Mouse (Mus musculus): ENCODE results near the gene Peli2.

Gene Peli2

DNA sequence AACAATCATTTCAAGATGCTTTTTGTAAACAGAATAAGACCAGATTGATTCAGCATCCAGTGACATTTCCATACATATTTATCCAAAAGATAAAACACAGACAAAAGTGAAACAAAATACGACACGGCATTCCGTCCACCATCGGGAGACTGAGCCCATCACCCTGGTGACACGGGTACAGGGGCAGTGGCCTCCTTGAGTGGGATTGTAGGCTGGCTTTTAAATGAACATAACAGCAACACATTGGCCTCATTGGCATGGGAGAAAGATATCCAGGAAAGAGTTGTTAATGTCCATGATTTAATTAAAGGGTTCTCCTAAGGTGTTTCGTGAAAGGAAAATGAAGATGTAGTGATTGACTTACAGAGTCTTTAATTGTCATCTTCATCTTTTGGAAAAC lies 5.3 kb downstream of the Peli2 start:
- DNase-seq (ENCODE audit: low read depth, low spot score) = no peak

DNA sequence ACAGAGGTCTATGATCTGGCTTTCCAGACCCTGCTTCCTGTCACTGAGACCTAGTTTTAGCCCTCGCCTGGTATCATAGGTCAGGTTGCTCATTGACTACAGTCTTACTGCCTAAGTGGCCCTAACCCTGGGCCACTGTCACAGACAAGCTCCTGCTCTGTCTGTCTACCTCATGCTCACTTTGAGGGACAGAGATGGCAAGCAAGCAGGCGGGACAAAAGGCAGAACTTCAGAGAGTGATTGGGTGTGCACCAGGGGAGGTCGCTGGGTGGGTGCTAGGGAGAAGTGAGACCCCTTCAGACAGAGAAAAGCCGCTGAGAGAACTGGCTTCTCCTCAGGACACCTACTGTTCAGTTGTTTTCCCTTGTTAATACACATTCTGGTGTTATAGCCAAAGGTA lies 6.3 kb downstream of the Peli2 start:
- no peak for DNase-seq (ENCODE audit: low read depth, low spot score)

DNA sequence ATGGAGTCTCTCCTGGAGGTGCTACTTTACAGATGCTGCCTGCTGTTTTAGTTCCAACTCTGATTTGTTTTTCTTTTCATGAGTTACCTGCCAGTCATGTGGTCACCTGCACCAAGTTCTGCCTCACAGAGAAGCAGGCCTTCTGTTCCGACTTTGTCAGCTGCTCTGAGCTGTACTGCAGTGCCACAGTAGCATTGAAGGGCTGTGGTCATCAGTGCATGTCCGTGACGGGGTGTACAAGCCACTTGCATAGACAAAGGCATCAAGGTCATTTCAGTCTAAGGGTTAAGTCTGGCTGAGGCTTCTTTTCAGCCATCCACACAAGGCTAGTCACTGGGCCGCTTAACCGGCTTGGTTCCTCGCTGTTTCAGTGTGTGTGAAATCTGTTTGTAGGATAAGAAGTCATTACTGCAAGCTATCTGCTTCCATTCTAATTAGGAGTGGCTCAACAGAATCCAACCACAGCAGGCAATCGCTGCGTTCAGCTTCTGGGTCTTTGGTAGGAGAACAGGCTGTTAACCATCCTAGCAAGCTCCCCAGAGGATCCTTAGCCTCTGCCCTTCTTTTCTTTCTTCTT lies 7.1 kb downstream of the Peli2 start:
- DNase-seq (ENCODE audit: low read depth, low spot score) = no peak

DNA sequence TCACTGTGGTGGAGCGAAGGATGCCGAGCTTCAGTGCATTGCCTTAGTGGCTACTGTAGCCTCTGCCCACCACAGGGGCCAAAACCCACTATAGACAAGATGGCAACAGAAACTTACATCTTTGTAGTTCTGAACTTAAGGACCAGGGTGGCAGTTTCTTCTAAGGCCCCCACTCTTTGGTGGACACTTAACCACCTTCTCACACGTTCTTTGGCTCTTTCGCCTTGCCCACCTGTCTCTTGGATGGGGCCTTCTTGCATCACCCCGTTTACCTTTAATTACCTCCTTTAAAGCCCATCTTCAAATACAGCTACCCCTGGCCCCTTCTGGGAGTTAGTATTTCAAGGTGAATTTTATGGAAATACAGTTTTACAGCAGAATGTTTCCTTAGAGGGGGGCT lies 8.1 kb downstream of the Peli2 start:
- DNase-seq (ENCODE audit: low read depth, low spot score) = no peak

DNA sequence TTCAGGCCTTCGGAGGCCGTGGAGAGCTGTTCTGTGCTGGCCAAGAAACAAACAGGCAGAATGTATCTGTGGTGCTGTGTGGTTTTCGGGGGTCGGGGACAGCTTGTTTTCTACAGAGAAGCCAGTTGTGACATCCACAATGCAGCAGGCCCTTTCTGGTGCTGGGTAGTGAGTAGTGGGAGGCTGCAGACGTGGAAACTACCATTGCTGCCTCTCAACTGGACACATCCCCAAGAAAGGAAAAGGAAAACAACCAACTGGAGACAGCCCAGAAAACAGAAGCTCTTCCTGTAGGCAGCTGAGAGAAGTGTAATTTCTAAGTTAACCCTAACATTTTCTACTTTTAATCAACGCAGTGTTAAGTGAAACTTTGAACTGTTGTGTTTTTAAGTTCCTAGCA lies 9.4 kb downstream of the Peli2 start:
- DNase-seq (ENCODE audit: low read depth, low spot score) = no peak

DNA sequence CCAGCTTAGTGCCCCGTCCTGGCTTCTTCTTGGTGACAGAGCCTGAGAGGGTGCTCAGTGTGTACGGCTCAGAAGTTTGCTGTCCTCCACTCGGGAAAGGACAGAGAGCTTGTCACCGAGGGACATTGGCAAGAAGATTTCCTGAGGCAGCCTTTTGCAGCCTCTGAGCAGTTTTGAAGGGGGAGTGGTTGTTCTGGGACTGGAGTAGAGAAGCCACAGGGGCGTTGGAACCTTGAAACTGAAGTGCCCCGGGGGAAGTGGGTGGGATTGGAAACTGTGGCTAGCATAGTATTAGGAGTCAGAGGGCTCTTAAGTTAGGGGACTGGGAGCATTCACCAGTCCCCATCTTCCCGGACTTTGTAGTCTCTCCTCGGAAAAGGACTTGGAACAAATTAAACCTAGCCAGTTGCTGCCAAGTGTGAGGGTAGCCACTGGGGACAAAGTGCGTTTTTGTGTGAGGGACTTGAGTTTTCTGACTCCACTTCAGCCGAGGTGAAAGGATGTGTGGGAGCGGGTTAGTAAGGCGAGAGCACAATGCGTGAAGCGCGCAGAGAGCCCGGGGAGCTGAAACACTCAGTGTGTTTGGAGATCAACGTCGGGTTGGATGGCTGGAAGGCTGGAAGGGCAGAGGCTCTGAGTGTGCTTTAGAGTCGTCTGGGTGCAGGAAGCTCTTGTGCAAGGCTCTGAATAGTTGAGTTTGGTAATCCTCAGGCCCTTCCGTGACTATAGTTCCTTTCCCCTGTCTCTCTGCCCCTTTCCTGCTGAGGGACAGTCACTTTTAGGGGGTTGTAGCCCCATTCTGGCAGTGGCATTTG lies 10.3 kb downstream of the Peli2 start:
- no peak for DNase-seq (ENCODE audit: low read depth, low spot score)

DNA sequence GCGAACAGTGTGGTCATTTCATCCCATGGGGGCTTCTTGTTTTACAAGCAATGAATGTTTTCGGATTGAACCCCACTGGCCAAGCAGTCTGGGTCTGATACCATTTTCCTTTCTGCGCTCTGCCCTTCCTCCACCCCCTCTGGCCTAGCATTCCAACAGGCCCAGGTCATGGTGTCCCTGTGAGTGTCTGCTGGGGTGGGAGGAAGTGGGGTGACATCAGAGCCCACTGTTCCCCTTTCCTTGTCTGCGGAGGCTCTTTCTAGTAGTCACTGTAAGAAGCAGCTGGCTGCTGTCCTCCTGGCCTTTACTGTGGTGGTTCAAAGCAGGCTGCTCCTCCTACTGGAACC lies 10.9 kb downstream of the Peli2 start:
- no peak for DNase-seq (ENCODE audit: low read depth, low spot score)

DNA sequence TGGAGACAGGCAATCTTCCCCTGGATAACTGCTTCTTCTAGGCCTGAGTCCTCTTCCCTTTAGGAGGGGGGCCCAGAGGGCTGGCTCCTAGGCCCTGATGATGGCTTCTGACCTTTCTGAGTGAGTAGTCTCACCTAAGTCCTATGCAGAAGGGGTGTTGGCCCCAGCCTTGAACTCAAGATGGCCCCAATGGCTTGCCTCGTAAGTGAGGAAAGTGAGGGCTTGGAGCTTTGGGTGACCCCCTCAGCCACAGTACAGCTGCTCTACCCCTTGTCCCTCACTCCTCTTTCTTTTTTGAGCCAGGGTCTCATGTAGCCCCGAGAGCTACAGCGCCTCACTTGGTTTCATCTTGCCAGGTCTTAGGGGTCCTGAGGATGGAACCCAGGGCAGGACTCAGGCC lies 11.6 kb downstream of the Peli2 start:
- no peak for DNase-seq (ENCODE audit: low read depth, low spot score)

DNA sequence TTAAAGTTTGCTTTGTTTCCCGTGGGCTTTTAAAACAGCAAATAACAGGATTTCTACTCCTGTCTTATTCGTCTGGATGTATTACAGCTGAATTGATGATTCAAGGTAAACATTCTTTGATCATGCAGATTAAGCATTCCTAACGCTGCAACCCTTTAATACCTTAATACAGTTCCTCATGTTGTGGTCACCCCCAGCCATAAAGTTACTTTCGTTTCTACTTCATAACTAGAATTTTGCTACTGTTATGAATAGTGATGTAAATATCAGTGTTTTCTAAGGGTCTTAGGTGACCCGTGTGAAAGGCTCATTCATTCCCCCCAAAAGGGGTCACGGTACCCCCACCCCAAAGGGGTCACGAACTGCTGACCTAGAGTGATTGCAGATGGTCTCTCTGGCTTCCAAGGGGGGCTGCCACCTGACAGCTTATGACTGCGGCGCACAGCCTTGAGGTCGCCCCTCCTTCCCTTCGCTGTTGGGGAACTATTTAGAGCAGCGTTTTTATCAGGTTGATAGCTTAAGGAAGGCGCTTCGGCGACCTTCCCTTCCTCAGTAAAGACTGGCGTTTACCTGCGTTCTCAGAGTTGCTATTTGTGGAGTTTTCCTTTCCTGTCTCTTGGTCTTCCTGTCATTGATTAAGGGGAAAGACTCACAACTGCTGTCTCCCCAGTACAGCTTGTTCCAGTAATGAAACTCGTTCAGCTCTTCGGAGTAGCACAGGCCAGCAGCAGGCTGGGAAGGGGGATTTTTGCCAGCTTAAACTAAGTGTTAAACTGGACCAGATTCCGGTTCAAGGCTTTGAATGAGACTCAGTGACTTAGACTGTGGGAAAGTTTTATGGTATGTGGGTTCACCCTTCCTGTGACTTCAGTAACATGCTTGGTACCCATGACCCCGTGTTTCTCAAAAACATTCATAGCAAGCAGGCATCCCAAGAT lies 12.5 kb downstream of the Peli2 start:
- DNase-seq (ENCODE audit: low read depth, low spot score) = no peak

DNA sequence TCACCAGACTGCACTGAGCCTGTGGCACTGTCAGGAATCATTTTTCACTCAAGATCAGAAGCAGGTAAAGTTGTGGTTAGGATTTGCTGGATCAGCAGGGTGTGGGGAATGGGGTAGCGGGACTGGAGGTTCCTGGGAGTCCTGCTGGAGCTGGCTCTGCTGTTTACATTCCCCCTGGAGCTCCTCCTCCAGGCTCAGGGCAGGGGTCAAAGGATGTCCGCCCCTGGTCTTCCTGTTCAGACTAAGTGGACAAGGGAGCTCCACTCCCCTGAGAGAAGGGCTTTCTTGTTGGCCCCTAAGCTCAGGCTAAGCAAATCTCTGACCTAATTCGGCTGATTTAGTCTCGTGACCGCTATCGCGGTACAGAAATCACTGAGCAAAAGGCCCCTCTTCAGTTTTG lies 13.7 kb downstream of the Peli2 start:
- peak; percentile 63 for DNase-seq (ENCODE audit: low read depth, low spot score)

DNA sequence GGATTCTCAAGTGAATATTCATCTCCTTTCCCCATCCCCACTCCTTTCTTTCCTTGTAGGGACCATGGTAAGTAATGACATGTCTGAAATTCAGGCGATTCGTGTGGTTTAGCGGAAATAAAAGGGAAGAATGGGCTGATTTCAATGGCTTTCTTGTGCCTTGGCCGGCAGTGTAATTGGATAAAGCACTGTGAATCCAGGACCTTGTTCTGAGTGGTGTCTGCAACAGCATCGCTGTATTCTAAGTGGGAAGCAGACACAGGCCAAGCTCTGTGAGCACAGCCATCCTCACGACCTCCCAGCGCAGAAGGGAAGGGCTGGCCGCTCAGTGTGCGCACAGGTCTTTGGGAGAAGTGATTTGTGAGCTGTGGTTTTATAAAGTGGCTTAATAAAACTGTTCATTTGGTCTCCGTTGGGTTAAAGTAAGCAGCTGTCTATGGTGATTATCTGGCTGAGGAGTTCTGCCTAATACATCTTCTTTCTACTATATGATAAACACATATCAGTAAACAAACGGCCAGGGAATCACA lies 15.3 kb downstream of the Peli2 start:
- DNase-seq (ENCODE audit: low read depth, low spot score) = no peak

DNA sequence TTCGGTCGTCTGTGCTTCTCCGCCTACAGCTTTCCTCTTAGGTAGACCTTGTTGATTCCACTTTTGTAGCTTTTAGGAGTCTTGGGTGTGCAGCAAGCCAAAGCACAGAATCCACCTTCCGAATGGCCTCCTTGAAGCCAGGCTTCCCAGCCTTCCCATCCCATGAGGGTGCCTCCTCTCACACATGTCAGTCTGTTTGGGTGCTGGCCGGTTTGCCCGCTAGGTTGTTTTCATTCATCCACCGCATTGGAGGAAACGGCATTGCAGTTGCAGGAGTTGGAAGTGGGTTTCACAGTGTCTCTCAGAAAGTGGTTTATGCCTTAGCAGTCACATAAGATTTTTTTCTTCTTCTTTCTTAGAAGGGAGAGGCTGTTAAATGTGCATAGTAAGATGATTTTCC lies 17.1 kb downstream of the Peli2 start:
- no peak for DNase-seq (ENCODE audit: low read depth, low spot score)

DNA sequence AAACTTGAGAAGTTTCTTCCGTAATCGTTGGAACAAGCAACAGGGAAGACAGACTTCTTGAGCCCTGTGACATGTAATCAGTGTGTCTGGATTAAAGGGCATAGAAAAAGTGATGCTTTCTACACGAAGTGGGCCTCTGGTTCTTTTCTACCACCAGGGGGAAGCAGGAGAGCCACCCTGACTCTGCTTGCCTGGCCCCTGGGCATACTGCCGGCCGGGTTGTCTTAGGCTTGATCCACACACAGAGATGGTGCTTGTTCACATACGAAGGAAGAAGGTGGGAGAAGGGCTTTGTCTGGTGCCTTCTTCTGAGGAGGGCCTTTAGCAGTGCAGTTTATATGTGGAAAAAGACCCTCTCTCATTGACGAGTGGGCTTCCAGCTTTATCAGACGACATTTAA lies 17.5 kb downstream of the Peli2 start:
- no peak for DNase-seq (ENCODE audit: low read depth, low spot score)

DNA sequence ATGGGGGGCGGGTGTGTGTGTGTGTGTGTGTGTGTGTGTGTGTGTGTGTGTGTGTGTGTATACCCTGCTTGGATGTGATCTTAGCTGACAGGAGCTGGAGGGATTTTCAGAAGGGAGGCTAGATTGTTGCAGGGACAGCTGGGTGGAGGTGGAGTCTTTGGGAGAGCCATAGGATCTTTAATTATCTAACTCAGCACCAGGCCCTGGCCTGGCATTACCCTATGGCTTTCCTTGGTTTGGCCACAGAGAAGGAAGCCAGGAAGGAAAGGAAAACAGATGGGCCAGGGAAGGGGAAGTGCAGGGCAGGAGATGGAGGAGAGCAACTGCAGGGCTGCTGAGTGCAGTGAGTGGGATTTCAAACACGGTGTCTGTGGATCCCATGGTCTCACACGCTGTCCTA lies 18.8 kb downstream of the Peli2 start:
- DNase-seq (ENCODE audit: low read depth, low spot score) = no peak

DNA sequence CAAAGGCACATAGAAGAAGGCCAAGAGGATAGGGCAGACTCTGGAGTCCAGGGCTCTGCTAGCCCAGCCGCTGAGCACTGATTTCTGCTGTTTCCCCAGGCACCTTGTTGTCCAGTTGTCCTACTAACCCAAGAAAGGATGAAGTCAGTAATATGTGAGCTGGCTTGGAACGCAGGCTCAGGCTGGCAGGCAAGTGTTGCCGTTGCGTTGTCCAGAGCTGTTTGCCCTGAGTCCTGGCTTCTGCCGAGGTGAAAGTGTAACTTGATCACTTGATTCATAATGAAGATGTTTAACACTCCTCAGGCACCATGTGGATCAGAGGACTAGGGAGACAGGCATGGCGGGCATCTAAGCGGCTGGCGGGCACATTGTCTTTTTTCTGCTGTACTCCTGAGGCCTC lies 21.1 kb downstream of the Peli2 start:
- DNase-seq (ENCODE audit: low read depth, low spot score) = no peak

DNA sequence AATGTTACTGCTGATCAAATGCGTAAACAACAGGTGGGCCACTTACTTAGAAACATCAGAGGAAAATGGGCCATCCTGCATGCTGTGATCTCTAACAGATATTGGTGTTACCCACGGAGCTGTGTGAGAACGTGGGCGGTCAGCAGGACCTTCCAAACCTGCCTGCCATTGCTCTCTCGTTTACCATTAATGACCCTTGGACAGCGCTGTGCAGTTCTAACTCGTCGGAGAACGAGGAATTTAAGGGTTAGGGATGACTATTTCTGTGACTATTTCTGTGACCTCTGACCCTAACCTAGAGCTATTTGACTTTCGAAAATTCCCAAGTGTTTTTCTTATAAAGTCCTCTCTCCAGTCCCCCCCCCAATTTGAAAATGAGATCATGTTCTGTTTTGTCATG lies 22.1 kb downstream of the Peli2 start:
- no peak for DNase-seq (ENCODE audit: low read depth, low spot score)

DNA sequence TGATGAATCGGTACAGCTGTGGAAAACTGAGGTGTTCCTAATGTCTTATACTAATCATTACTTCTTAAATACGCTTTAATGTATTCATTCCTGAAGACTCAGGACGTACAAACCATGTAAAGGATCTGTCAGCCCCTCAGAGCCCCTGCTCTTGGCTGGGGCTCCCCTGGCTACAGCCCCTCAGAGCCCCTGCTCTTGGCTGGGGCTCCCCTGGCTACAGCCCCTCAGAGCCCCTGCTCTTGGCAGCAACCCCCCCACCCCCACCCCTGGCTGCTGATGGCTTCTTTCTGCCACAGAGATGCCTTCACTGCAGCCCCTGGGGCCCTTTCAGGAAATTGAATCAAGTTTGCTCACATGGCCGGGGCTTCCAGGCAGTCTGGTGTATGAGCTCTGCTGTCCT lies 22.5 kb downstream of the Peli2 start:
- DNase-seq (ENCODE audit: low read depth, low spot score) = no peak

DNA sequence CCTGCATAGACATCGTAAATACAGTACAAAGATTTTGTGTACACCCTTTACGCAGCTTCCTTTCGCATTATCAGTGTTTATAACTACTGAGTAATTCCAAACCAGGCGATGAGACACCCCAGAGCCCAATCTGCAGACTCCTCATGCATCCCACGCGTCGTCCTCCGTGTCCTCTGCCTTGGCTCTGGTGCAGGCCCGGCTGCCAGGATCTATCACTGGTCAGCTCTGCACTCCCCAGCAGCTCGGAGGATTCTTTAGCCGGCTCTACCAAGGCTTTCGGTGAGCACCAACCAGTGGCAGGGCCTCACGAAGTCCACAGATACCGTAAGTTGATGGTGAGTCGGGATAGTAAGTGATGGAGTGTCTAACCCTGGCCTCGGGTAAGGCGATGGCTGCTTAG lies 23.7 kb downstream of the Peli2 start:
- no peak for DNase-seq (ENCODE audit: low read depth, low spot score)

DNA sequence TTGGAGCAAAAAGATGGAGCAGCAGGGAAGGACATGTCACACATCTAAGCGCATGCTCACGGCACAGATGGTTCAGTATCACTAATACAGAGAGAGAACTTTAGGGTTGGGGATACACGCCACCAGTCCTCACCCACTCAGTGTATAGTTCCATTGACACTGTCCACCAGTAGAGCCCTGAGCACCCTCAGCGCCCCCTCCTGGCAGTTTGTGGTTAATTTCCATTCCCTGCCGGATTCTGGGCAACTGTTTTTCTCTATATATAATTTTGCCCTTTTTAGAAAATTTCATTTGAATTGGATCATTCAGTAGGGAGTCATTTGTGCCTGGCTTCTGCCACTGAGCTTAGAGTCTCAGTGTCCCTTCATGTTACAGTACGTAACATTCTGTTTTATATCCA lies 27.1 kb downstream of the Peli2 start:
- no peak for DNase-seq (ENCODE audit: low read depth, low spot score)

DNA sequence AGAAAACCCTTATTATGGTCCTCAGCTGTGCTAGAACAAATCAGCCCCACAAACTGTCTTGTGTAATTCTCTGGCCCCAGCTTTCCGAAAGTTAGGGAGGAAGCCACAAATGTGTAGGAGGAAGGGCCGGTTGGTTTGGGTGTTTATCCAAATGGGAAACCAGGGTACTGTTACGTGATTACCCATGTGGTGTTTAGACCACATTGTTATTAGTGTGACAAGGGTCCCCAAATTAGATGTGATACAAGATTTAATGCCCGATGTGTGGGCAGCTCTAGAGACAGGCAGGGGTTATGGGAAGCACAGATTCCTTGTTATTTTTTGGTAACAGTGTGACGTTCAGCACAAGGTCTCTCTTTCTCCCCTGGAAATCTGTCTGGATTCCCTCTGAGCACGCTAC lies 28.0 kb downstream of the Peli2 start:
- DNase-seq (ENCODE audit: low read depth, low spot score) = no peak

DNA sequence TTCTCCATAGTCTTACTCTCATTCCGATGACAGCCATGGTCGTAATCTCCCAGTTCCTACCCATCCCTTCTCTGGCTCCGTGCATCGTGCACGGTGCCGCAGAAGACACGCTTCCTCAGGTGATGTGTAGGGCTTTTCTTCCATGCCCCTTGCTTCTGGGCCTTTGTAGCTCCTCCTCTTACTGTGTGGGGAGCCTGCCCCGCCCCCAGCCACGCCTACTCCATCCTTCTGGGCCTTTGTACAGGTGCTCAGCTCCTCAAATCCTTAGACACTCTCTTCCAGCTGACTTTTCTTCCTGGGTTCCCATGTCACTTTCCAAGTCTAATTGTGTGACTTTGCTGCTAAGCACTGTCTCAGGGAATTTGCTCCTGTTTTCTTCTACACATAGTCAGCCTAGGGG lies 28.7 kb downstream of the Peli2 start:
- no peak for DNase-seq (ENCODE audit: low read depth, low spot score)

DNA sequence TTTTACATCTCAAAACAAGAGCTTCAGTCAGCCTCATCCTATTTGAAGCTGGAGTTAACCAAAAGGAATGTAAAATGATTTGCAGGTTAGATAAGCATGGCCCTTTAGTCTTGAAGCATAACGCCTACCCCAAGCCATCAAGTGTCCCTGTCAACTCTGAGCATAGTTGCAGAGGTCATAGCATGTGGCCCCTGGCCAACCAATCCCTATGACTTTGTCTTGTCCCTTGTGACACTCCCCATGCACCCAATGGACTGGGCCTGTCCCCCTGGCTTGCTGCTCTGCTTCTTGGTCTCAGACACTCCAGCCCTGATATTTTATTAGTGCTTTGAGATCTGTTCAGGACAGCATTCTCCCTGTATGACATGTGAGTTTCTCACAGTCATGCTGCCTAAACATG lies 30.3 kb downstream of the Peli2 start:
- no peak for DNase-seq (ENCODE audit: low read depth, low spot score)

DNA sequence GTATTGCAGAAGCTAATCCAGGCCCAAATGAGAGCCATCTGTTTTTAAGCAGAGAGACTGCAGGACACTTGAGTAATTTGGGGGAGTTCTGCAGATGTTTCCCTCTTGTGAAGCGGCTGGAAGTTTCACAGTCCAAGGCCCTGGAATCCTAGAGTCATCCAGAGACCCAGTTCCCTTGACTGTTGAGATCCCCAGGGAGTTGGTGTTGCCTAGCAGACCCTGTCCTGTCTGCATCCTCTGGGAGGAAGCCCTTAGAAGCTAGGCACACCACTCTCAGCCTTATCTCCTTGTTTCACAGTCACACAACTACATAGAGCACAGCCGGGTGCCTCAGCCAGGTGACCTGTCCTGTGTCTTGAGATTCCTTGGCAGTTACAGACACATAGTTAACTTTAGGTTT lies 30.9 kb downstream of the Peli2 start:
- no peak for DNase-seq (ENCODE audit: low read depth, low spot score)
